Mouse (Mus musculus) midbrain, postnatal 0 days (tissue): ENCODE data around the gene Creb3l2. TPM values are rescaled to one million over a fixed set of nuclear protein-coding genes. Genes with fewer than 3 reads are reported as not detected.
"Not testable (repeated sequence)": the region's sequence is repeated elsewhere in the genome, so short reads cannot be mapped to it uniquely, and the experiment has no call there.

Experiments used
- ATAC-seq: fragments of 200-750 bp; cut with Nextera tagmentation; 2 replicates; pipeline ENCODE4 v1.8.0; 2017; ENCODE audit warnings: moderate number of reproducible peaks, mild to moderate bottlenecking, moderate TSS enrichment, moderate library complexity; ENCODE audit not compliant: low FRiP score
- DNase-seq: peaks from one replicate; pipeline ENCODE4 v3.0.0-alpha.2; 2015; ENCODE audit warnings: low spot score
- H3K27ac ChIP-seq: fragments of 300-500 bp; sonication (generic); 2 replicates; pipeline ENCODE4 v1.5.1; 2014; ENCODE audit warnings: low read depth, mild to moderate bottlenecking, low read length, mixed read lengths
- H3K27me3 ChIP-seq: fragments of 300-500 bp; sonication (generic); 2 replicates; pipeline ENCODE4 v1.6.1; 2014; ENCODE audit warnings: low read length, control low read depth, mixed read lengths; ENCODE audit not compliant: insufficient read depth
- H3K36me3 ChIP-seq: fragments of 300-500 bp; sonication (generic); 2 replicates; pipeline ENCODE4 v1.6.1; 2014; ENCODE audit warnings: low read length, control low read depth, mixed read lengths; ENCODE audit not compliant: insufficient read depth
- H3K4me1 ChIP-seq: fragments of 300-500 bp; sonication (generic); 2 replicates; pipeline ENCODE4 v1.6.1; 2014; ENCODE audit warnings: mild to moderate bottlenecking, control low read depth, antibody characterized with exemption, low read length, mixed read lengths; ENCODE audit not compliant: insufficient read depth
- H3K4me2 ChIP-seq: fragments of 300-500 bp; sonication (generic); 2 replicates; pipeline ENCODE4 v1.6.1; 2014; ENCODE audit warnings: low read depth, mild to moderate bottlenecking, low read length, mixed read lengths; ENCODE audit not compliant: poor library complexity, severe bottlenecking
- H3K4me3 ChIP-seq: fragments of 300-500 bp; sonication (generic); 2 replicates; pipeline ENCODE4 v1.5.1; 2014; ENCODE audit warnings: low read depth, mild to moderate bottlenecking, low read length, moderate library complexity
- H3K9ac ChIP-seq: fragments of 300-500 bp; sonication (generic); replicated peaks from 2 replicates; pipeline ENCODE4 v1.6.1; 2014; ENCODE audit warnings: mild to moderate bottlenecking, low read length, moderate library complexity, mixed read lengths; ENCODE audit not compliant: poor library complexity, severe bottlenecking
- H3K9me3 ChIP-seq: fragments of 300-500 bp; sonication (generic); 2 replicates; pipeline ENCODE4 v1.6.1; 2016; ENCODE audit warnings: low read length, control low read depth
- CTCF ChIP-seq: IDR thresholded peaks from 2 replicates; pipeline ENCODE4 v1.5.1; 2016; ENCODE audit warnings: antibody characterized with exemption, mild to moderate bottlenecking
- WGBS: fragments of 180-500 bp; shearing (Covaris S2); extraction: QIAGEN DNeasy Blood & Tissue Kit; methylation state at CpG from one replicate; pipeline ENCODE4 v1.1.7; 2014; 5-methylcytosine and 5-hydroxymethylcytosine counted together
- polyA plus RNA-seq: library from polyadenylated mRNA; unstranded; fragments of >200 nt; fragmentation: Nextera tagmentation; extraction: Ambion mirVana; gene quantifications from 2 replicates; pipeline ENCODE4 v1.2.1, GENCODE M21; 2015
- total RNA-seq: library from RNA; depleted of rRNA; stranded (reverse); fragments of >200 nt; gene quantifications from 2 replicates; pipeline ENCODE4 v1.2.3, GENCODE M21; 2014

The Creb3l2 gene
- total and polyA plus RNA-seq, 2 experiments from 2014 or later, result 2.1 to 3.9 TPM

DNA sequence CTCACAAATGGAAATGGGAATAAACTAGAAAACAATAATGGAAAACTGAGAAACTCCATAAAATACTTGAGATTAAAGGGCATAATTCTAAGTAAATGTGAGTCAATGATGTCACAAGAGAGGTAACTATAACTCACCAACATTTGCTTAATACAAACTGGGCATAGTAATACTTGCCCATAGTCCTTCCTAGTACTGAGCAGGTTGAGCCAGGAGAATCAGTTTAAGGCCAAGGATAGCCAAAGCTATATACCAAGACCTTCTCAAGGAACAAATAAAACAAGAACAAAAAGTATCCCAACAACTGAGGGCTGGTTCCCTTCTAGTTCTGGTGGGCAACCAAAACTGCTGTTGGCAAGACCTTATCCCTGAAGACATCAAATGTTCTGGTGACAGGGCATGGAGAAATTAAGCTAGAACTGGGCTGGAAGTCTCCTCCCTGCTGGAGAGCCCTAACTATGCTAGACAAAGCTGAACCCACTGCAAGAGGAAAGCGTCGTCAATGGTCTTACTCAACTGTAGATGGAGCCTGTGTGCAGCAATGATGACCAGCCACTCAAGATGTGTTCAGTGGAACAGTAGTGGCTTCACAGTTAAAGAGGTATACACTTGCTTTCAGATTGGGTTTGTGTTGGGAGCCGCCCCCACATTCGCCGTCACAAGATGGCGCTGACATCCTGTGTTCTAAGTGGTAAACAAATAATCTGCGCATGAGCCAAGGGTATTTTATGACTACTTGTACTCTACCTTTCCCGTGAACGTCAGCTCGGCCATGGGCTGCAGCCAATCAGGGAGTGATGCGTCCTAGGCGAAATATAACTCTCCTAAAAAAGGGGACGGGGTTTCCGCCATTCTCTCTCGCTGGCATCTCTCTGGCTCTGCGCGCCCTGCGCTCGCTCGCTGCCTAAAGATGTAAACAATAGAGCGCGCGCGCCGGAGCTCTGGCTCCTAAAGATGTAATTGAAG lies 21.9 kb upstream of the Creb3l2 start:
- peak; percentile 93 for DNase-seq
- H3K9me3 ChIP-seq, H3K4me1 ChIP-seq, H3K27ac ChIP-seq, H3K36me3 ChIP-seq, H3K27me3 ChIP-seq, H3K9ac ChIP-seq: not testable (repeated sequence)
- TF ChIP-seq CTCF, result peak; percentile 72
- ATAC-seq, result peak; percentile 96
- WGBS, result under 1% methylated on average over 7 of the region's 25 CpGs
- Histone ChIP-seq H3K4me2 (peak overlapping the region; percentile 53; the same call in 1 of the 2 replicates), H3K4me3 (peak overlapping the region; percentile 32)

DNA sequence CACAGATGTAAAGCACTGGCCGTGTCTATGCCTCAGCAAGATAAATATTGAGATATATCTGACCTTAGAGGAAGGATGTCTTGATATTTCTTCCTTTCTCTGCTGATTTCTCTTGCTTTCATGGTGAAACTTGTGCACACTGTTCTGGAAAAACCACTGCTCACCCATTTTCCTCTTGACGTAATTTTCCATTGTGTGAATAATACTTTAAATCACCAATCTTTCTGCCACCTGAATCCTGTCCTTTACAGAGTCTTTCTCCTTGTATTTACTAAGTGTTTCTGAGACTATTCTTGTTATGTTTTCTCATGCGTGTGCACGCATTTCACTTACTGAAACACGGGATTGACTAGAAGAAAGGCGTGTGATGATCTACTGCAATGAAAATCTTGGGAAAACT lies 18.7 kb upstream of the Creb3l2 start:
- no peak for ATAC-seq
- Histone ChIP-seq H3K4me2 (no peak overlapping the region), H3K36me3 (no peaks in the 10 kb centered on the region), H3K27ac (no peak overlapping the region), H3K27me3 (no peaks in the 10 kb centered on the region), H3K4me3 (no peak overlapping the region), H3K9ac (no peak overlapping the region), H3K4me1 (no peaks in the 10 kb centered on the region), H3K9me3 (no peaks in the 10 kb centered on the region)
- WGBS, result 88% methylated on average over 6 of the region's 6 CpGs
- TF ChIP-seq CTCF, result no peak
- DNase-seq, result no peak

GRCm38 (mm10) chr6:37459656-37460055 lies 17.7 kb upstream of the Creb3l2 start:
- 54% methylated on average over 9 of the region's 9 CpGs for WGBS
- H3K27me3 ChIP-seq, ATAC-seq, H3K4me1 ChIP-seq, H3K9me3 ChIP-seq, H3K4me2 ChIP-seq, H3K27ac ChIP-seq, DNase-seq, H3K36me3 ChIP-seq, H3K4me3 ChIP-seq, H3K9ac ChIP-seq: not testable (repeated sequence)

GRCm38 (mm10) chr6:37457990-37458655 lies 16.2 kb upstream of the Creb3l2 start:
- Histone ChIP-seq H3K9ac (no peak overlapping the region), H3K9me3 (no peaks in the 10 kb centered on the region), H3K4me1 (no peaks in the 10 kb centered on the region), H3K27me3 (no peaks in the 10 kb centered on the region), H3K4me3 (no peak overlapping the region), H3K27ac (no peak overlapping the region), H3K4me2 (no peak overlapping the region), H3K36me3 (no peaks in the 10 kb centered on the region)
- 41% methylated on average over 10 of the region's 10 CpGs for WGBS
- TF ChIP-seq CTCF, result peak; percentile 42
- no peak for ATAC-seq
- no peak for DNase-seq

GRCm38 (mm10) chr6:37455540-37455939 lies 13.6 kb upstream of the Creb3l2 start:
- no peaks in the 10 kb centered on the region for H3K36me3 ChIP-seq
- no peak for ATAC-seq
- 75% methylated on average over 5 of the region's 5 CpGs for WGBS
- H3K9me3 ChIP-seq, result no peaks in the 10 kb centered on the region
- H3K4me3 ChIP-seq, result no peak overlapping the region
- no peak overlapping the region for H3K27ac ChIP-seq
- no peak overlapping the region for H3K9ac ChIP-seq
- TF ChIP-seq CTCF, result no peak
- H3K4me2 ChIP-seq, result no peak overlapping the region
- no peaks in the 10 kb centered on the region for H3K4me1 ChIP-seq
- DNase-seq, result no peak
- H3K27me3 ChIP-seq, result no peaks in the 10 kb centered on the region

DNA sequence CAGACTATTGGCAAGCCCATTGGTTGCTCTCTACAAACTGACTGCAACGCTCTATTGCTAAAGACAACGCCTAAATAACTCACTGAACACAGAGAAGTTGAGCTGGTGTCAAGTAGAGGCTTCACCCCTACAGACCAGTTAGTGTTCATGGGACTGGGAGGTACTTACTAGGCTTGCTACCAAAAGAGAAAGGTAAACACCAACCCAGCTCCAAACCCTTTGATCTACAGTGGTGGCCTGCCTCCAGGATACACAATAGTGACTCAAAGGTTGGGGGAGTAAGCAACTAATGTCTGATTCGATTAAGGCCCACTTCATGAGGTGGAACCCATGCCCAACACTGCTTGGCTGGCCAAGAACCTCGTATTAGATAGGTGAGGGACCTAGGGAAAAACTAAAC lies 11.1 kb upstream of the Creb3l2 start:
- H3K27me3 ChIP-seq, result no peaks in the 10 kb centered on the region
- no peak overlapping the region for H3K4me3 ChIP-seq
- ATAC-seq, result no peak
- H3K27ac ChIP-seq, result no peak overlapping the region
- no peak for TF ChIP-seq CTCF
- no peak overlapping the region for H3K9ac ChIP-seq
- no peaks in the 10 kb centered on the region for H3K36me3 ChIP-seq
- 77% methylated on average over 4 of the region's 4 CpGs for WGBS
- H3K4me1 ChIP-seq, result no peaks in the 10 kb centered on the region
- no peaks in the 10 kb centered on the region for H3K9me3 ChIP-seq
- no peak overlapping the region for H3K4me2 ChIP-seq
- no peak for DNase-seq
